Mouse (Mus musculus) midbrain, embryonic 12.5 days (tissue): ENCODE results near the gene Arl1. TPM values are rescaled to one million over a fixed set of nuclear protein-coding genes. Genes with fewer than 3 reads are reported as not detected.
"Not testable (repeated sequence)": the region's sequence is repeated elsewhere in the genome, so short reads cannot be mapped to it uniquely, and the experiment has no call there.

Source experiments
- ATAC-seq: fragments of 200-750 bp; cut with Nextera tagmentation; 2 replicates; pipeline ENCODE4 v1.8.0; 2017; ENCODE audit warnings: low read depth, moderate TSS enrichment, moderate library complexity; ENCODE audit not compliant: low FRiP score
- H3K27ac ChIP-seq: fragments of 300-500 bp; sonication (generic); replicated peaks from 2 replicates; pipeline ENCODE4 v1.5.1; 2016; ENCODE audit warnings: mild to moderate bottlenecking
- H3K27me3 ChIP-seq: fragments of 300-500 bp; sonication (generic); 2 replicates; pipeline ENCODE4 v1.6.1; 2016; ENCODE audit warnings: mild to moderate bottlenecking
- H3K36me3 ChIP-seq: fragments of 300-500 bp; sonication (generic); 2 replicates; pipeline ENCODE4 v1.6.1; 2016
- H3K4me1 ChIP-seq: fragments of 300-500 bp; sonication (generic); 2 replicates; pipeline ENCODE4 v1.6.1; 2016
- H3K4me2 ChIP-seq: fragments of 300-500 bp; sonication (generic); replicated peaks from 2 replicates; pipeline ENCODE4 v1.6.1; 2016; ENCODE audit warnings: mild to moderate bottlenecking, moderate library complexity
- H3K4me3 ChIP-seq: fragments of 300-500 bp; sonication (generic); 2 replicates; pipeline ENCODE4 v1.5.1; 2016; ENCODE audit warnings: mild to moderate bottlenecking
- H3K9ac ChIP-seq: fragments of 300-500 bp; sonication (generic); replicated peaks from 2 replicates; pipeline ENCODE4 v1.6.1; 2016; ENCODE audit warnings: mild to moderate bottlenecking, moderate library complexity
- H3K9me3 ChIP-seq: fragments of 300-500 bp; sonication (generic); 2 replicates; pipeline ENCODE4 v1.6.1; 2016; ENCODE audit warnings: mild to moderate bottlenecking
- WGBS: fragments of 180-500 bp; shearing (Covaris S2); methylation state at CpG from one replicate; pipeline ENCODE4 v1.1.7; 2016; 5-methylcytosine and 5-hydroxymethylcytosine counted together
- polyA plus RNA-seq: library from polyadenylated mRNA; unstranded; fragments of >200 nt; fragmentation: Nextera tagmentation; extraction: Ambion mirVana; gene quantifications from 2 replicates; pipeline ENCODE4 v1.2.1, GENCODE M21; 2016

The Arl1 gene
- polyA plus RNA-seq, 1 experiment from 2014 or later: 145 TPM

- H3K9ac ChIP-seq: no peak overlapping the region
- WGBS: 54% methylated on average over 2 of the region's 2 CpGs
- H3K4me1 ChIP-seq: peaks cover 2% of the 10 kb centered on the region
- no peaks in the 10 kb centered on the region for H3K9me3 ChIP-seq
- no peak overlapping the region for H3K27ac ChIP-seq
- H3K4me3 ChIP-seq: no peak overlapping the region
- no peak for ATAC-seq
- H3K27me3 ChIP-seq: no peaks in the 10 kb centered on the region
- H3K36me3 ChIP-seq: no peaks in the 10 kb centered on the region
- no peak overlapping the region for H3K4me2 ChIP-seq
Measured at GRCm38 (mm10) chr10:88725343-88725742, 5.3 kb upstream of the Arl1 start.

- Histone ChIP-seq H3K9me3 (no peaks in the 10 kb centered on the region), H3K27ac (no peak overlapping the region), H3K4me1 (peaks cover 7% of the 10 kb centered on the region), H3K4me3 (no peak overlapping the region), H3K4me2 (no peak overlapping the region), H3K9ac (no peak overlapping the region), H3K27me3 (no peaks in the 10 kb centered on the region), H3K36me3 (no peaks in the 10 kb centered on the region)
- no peak for ATAC-seq
- WGBS: 30% methylated on average over 1 of the region's 1 CpGs
Measured at GRCm38 (mm10) chr10:88727128-88727527, 3.5 kb upstream of the Arl1 start.

GRCm38 (mm10) chr10:88728166-88728565 lies 2.5 kb upstream of the Arl1 start:
- no peak for ATAC-seq
- Histone ChIP-seq H3K36me3 (no peaks in the 10 kb centered on the region), H3K9ac (no peak overlapping the region), H3K9me3 (no peaks in the 10 kb centered on the region), H3K4me1 (peaks cover 11% of the 10 kb centered on the region), H3K4me2 (no peak overlapping the region), H3K27me3 (no peaks in the 10 kb centered on the region), H3K4me3 (no peak overlapping the region), H3K27ac (no peak overlapping the region)
- 77% methylated on average over 8 of the region's 8 CpGs for WGBS

DNA sequence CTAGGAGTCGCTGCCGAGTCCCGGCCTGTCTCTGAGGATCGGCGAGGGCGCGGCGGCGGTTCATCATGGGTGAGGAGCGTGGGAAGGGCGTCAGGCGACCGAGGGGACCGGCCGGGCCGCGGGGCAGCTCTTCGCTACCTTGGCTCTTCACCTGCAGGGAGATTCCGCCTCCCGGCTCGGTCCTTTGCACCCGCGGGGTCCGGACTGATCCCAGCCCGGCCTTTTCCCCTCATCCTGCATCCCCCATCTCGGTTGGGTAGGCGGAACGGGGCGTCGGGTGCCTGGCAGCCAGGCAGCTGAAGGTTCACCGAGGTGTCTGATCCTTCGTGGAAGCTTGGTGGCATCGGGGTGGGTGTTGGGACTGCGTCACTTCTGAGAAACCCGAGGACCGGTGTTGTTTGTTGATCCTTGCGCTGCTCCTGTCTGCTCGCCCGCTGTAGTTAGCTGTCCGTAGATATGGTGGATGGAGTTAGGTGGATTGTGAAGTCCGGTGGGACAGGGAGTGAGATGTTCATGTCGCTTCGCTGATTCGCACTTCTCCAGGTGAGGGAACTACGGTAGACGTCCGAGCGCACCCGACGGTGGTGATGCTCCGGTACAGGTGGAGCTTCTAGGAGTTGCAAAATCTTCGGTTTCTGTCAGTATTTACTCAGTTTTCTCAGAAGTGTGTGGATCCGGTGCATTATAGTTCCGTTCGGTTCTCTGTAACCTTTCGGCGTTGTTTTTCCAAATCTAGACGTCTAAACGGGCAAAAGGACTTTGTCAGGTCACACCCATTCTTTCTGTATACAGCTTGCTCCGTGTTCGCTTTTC lies 1.0 kb downstream of the Arl1 start:
- Histone ChIP-seq H3K4me3 (peak overlapping the region; percentile 95), H3K9ac (peak overlapping the region; percentile 93), H3K4me1 (peaks cover 11% of the 10 kb centered on the region), H3K4me2 (peak overlapping the region; percentile 93), H3K27ac (peak overlapping the region; percentile 64), H3K27me3 (no peaks in the 10 kb centered on the region), H3K9me3 (no peaks in the 10 kb centered on the region), H3K36me3 (peaks cover 6% of the 10 kb centered on the region; the same call in 1 of the 2 replicates)
- ATAC-seq: peak; percentile 64
- 3% methylated on average over 61 of the region's 61 CpGs for WGBS

GRCm38 (mm10) chr10:88732309-88732622 lies 1.6 kb downstream of the Arl1 start:
- 18% methylated on average over 6 of the region's 6 CpGs for WGBS
- Histone ChIP-seq H3K27ac (no peak overlapping the region), H3K4me2 (peak overlapping the region; percentile 93), H3K4me1 (peaks cover 11% of the 10 kb centered on the region), H3K9me3 (no peaks in the 10 kb centered on the region), H3K36me3 (peaks cover 7% of the 10 kb centered on the region), H3K27me3 (no peaks in the 10 kb centered on the region), H3K9ac (peak overlapping the region; percentile 93), H3K4me3 (peak overlapping the region; percentile 95)
- ATAC-seq: no peak

GRCm38 (mm10) chr10:88739074-88739473 lies 8.4 kb downstream of the Arl1 start:
- H3K4me3 ChIP-seq, H3K9me3 ChIP-seq, H3K4me1 ChIP-seq, H3K9ac ChIP-seq, H3K27ac ChIP-seq, ATAC-seq, H3K4me2 ChIP-seq, H3K27me3 ChIP-seq: not testable (repeated sequence)
- 95% methylated on average over 8 of the region's 8 CpGs for WGBS
- peaks cover 46% of the 10 kb centered on the region for H3K36me3 ChIP-seq

GRCm38 (mm10) chr10:88739818-88740217 lies 9.2 kb downstream of the Arl1 start:
- Histone ChIP-seq H3K27ac (no peak overlapping the region), H3K36me3 (peaks cover 54% of the 10 kb centered on the region), H3K4me2 (no peak overlapping the region), H3K9ac (no peak overlapping the region), H3K9me3 (no peaks in the 10 kb centered on the region), H3K4me1 (no peaks in the 10 kb centered on the region), H3K4me3 (no peak overlapping the region), H3K27me3 (no peaks in the 10 kb centered on the region)
- WGBS: 94% methylated on average over 1 of the region's 1 CpGs
- no peak for ATAC-seq

DNA sequence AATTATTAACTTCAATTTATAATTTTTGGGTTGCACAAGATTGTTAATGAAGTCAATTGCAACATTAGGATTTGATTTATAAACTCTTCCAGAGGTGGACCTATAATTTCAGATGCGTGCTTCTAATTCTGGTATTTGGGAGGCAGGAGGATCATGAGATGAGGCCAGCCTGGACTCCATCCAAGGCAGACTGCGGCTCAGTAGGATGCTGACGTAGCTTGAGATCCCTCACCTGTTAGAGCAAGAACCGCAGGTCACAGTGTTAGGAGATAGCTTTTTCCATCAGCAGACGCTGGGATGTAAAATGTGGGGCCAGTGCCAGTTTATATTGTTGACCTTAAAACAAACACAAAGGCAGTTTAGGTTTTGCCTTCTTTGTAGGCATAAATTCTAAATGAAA lies 10.1 kb downstream of the Arl1 start:
- no peak for ATAC-seq
- H3K9me3 ChIP-seq: no peaks in the 10 kb centered on the region
- H3K36me3 ChIP-seq: peaks cover 61% of the 10 kb centered on the region
- H3K27me3 ChIP-seq: no peaks in the 10 kb centered on the region
- no peak overlapping the region for H3K4me3 ChIP-seq
- 96% methylated on average over 5 of the region's 5 CpGs for WGBS
- H3K27ac ChIP-seq: no peak overlapping the region
- H3K9ac ChIP-seq: no peak overlapping the region
- no peaks in the 10 kb centered on the region for H3K4me1 ChIP-seq
- H3K4me2 ChIP-seq: no peak overlapping the region

- H3K9ac ChIP-seq: no peak overlapping the region
- H3K4me3 ChIP-seq: no peak overlapping the region
- no peaks in the 10 kb centered on the region for H3K27me3 ChIP-seq
- H3K4me2 ChIP-seq: no peak overlapping the region
- no peak for ATAC-seq
- no peak overlapping the region for H3K27ac ChIP-seq
- H3K4me1 ChIP-seq: no peaks in the 10 kb centered on the region
- peaks cover 56% of the 10 kb centered on the region for H3K36me3 ChIP-seq
- WGBS: 81% methylated on average over 2 of the region's 2 CpGs
- no peaks in the 10 kb centered on the region for H3K9me3 ChIP-seq
Measured at GRCm38 (mm10) chr10:88741426-88741825, 10.8 kb downstream of the Arl1 start.

DNA sequence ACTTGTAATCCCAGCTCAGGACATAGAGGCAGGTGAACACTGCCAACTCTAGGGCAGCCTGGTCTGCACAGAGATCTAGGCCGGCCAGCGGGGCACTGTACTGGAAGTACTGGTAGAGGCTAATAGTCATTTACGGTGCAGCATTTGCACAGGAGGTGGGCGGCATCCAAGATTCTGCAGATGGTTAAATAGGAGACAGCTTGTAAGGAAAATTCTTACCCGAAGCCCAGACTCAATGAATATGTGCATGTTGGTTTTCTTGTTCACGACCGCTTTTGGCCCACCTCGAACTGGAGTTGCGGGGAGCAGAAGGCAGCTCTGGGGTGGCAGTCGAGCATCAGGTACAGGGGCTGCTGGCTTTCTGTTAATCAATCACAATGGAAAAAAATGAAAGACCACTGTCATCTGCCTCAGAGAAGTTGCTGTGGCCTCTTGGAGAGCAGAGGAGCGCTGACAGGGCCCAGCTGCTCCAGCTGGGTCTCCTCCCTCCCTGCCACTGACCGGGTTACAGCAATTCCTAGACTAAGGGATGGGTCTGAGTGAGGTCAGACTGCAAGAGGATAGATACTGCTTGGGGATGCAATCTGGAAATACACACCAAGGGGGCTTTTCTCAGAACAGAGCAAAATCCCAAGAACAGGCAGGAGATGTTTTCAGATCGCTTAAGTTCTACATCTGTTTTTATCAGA lies 31.0 kb downstream of the Arl1 start:
- no peak overlapping the region for H3K9ac ChIP-seq
- no peaks in the 10 kb centered on the region for H3K9me3 ChIP-seq
- no peaks in the 10 kb centered on the region for H3K27me3 ChIP-seq
- no peak overlapping the region for H3K4me2 ChIP-seq
- H3K4me3 ChIP-seq: no peak overlapping the region
- WGBS: 95% methylated on average over 13 of the region's 13 CpGs
- ATAC-seq: no peak
- H3K36me3 ChIP-seq: peaks cover 68% of the 10 kb centered on the region
- H3K4me1 ChIP-seq: no peaks in the 10 kb centered on the region
- H3K27ac ChIP-seq: no peak overlapping the region

DNA sequence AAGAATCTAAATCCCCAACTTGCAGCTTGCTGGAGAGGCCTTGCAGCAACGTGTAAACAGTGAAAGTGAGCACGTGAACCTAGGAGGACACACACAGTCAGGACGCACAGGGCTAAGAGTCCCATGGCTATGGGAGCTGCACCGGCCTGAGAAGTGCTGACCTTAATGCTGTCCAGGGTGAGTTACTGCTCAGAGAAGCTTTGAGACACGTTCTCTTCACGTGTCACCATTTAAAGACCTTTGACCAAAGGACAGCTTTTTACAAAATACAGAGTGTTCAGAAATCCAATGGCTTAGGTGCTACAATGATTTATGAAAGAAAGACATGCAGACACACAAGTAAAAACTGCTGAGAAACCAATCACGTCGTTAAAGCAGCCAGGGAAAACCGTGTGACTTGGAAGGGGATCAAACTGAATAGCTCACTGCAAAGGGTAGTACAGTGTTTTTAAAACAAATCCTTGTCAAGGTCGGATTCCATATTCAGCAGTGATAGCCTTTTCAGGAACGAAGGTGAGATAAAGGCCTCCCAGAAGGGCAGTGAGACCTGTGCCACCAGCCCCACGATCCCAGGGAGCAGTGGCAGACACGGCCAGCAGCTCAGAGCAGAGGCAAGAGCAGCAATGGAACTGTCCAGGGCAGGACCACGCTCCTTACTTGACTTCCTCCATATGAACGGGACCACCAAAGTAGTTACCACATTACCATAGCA lies 34.9 kb downstream of the Arl1 start:
- Histone ChIP-seq H3K36me3 (peaks cover 67% of the 10 kb centered on the region), H3K9me3 (no peaks in the 10 kb centered on the region), H3K4me3 (no peak overlapping the region), H3K27ac (no peak overlapping the region), H3K9ac (no peak overlapping the region), H3K4me2 (no peak overlapping the region), H3K4me1 (no peaks in the 10 kb centered on the region), H3K27me3 (no peaks in the 10 kb centered on the region)
- WGBS: 91% methylated on average over 15 of the region's 15 CpGs
- ATAC-seq: no peak

DNA sequence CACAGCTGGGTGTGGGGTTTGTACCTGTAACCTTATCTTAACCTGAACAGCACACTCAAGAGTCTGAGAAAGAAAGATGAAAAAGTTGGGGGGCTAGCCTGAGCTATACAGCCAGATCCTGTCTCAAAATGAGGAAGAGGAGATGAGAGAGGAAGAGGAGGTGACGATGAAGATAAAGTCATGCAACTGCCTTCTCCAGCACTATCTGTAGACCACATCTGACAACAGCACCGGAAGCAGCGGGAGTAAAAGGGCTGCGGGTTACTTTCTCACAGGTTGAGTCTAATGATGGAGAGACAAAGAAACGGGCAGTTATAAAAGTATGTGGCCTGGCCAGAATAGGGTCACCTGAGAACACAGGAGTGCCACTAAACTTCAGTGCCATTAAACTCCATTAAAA lies 38.3 kb downstream of the Arl1 start:
- Histone ChIP-seq H3K4me3 (no peak overlapping the region), H3K4me2 (no peak overlapping the region), H3K27me3 (no peaks in the 10 kb centered on the region), H3K9ac (no peak overlapping the region), H3K27ac (no peak overlapping the region), H3K36me3 (peaks cover 82% of the 10 kb centered on the region), H3K4me1 (no peaks in the 10 kb centered on the region), H3K9me3 (no peaks in the 10 kb centered on the region)
- ATAC-seq: no peak
- 96% methylated on average over 5 of the region's 5 CpGs for WGBS
